Mouse (Mus musculus) limb, embryonic 14.5 days (tissue): ENCODE data around the gene Taf1d. TPM values are rescaled to one million over a fixed set of nuclear protein-coding genes. Genes with fewer than 3 reads are reported as not detected.
A peak's percentile ranks its signal among the peaks of the same experiment; 100 is the strongest.

Experiments
- ATAC-seq: fragments of 200-750 bp; cut with Nextera tagmentation; 2 replicates; pipeline ENCODE4 v1.8.0; 2017; ENCODE audit warnings: low read depth, moderate number of reproducible peaks, moderate TSS enrichment; ENCODE audit not compliant: low FRiP score
- DNase-seq: peaks from one replicate; pipeline ENCODE4 v3.0.0-alpha.2; 2015; ENCODE audit warnings: low spot score
- H3K27ac ChIP-seq: fragments of 300-500 bp; sonication (generic); replicated peaks from 2 replicates; pipeline ENCODE4 v1.5.1; 2014; ENCODE audit warnings: low read depth, mild to moderate bottlenecking, low read length, moderate library complexity, mixed read lengths
- H3K27me3 ChIP-seq: fragments of 300-500 bp; sonication (generic); 2 replicates; pipeline ENCODE4 v1.6.1; 2014; ENCODE audit warnings: low read length, mixed read lengths; ENCODE audit not compliant: control insufficient read depth, insufficient read depth
- H3K36me3 ChIP-seq: fragments of 300-500 bp; sonication (generic); 2 replicates; pipeline ENCODE4 v1.6.1; 2014; ENCODE audit warnings: mild to moderate bottlenecking, low read length, moderate library complexity, mixed read lengths; ENCODE audit not compliant: control insufficient read depth, insufficient read depth
- H3K4me1 ChIP-seq: fragments of 300-500 bp; sonication (generic); 2 replicates; pipeline ENCODE4 v1.6.1; 2014; ENCODE audit warnings: antibody characterized with exemption, low read length, mixed read lengths; ENCODE audit not compliant: control insufficient read depth, insufficient read depth
- H3K4me2 ChIP-seq: fragments of 300-500 bp; sonication (generic); replicated peaks from 2 replicates; pipeline ENCODE4 v1.6.1; 2014; ENCODE audit warnings: low read depth, mild to moderate bottlenecking, low read length, moderate library complexity; ENCODE audit not compliant: severe bottlenecking
- H3K4me3 ChIP-seq: fragments of 300-500 bp; sonication (generic); replicated peaks from 2 replicates; pipeline ENCODE4 v1.5.1; 2014; ENCODE audit warnings: low read length
- H3K9ac ChIP-seq: fragments of 300-500 bp; sonication (generic); 2 replicates; pipeline ENCODE4 v1.6.1; 2014; ENCODE audit warnings: mild to moderate bottlenecking, low read depth, low read length, moderate library complexity; ENCODE audit not compliant: severe bottlenecking
- H3K9me3 ChIP-seq: fragments of 300-500 bp; sonication (generic); 2 replicates; pipeline ENCODE4 v1.6.1; 2016; ENCODE audit warnings: low read length; ENCODE audit not compliant: control insufficient read depth
- POLR2A ChIP-seq: fragments of 200-500 bp; IDR thresholded peaks from 2 replicates; pipeline ENCODE4 v1.8.0; 2012; ENCODE audit warnings: inconsistent platforms, mild to moderate bottlenecking, moderate library complexity, borderline replicate concordance; ENCODE audit not compliant: insufficient read depth, insufficient read length; ENCODE audit errors: extremely low read depth
- WGBS: fragments of 180-500 bp; shearing (Covaris S2); extraction: QIAGEN DNeasy Blood & Tissue Kit; methylation state at CpG from one replicate; pipeline ENCODE4 v1.1.7; 2014; 5-methylcytosine and 5-hydroxymethylcytosine counted together
- polyA plus RNA-seq, 2 experiments: library from polyadenylated mRNA; depleted of rRNA in 1 of 2; stranded (reverse) in 1 of 2; unstranded in 1 of 2; fragments of >200 nt; fragmentation: Nextera tagmentation in 1 of 2; extraction: Ambion mirVana in 1 of 2; gene quantifications; 2 replicates each; pipeline versions ENCODE4 v1.2.1 to v1.2.3; 2012 to 2014

The Taf1d gene
- polyA plus RNA-seq, 2 experiments = 66.5 to 131 TPM

- 8% methylated on average over 6 of the region's 6 CpGs for WGBS
- ATAC-seq (no peak), DNase-seq (no peak)
- H3K27ac ChIP-seq = no peak overlapping the region
- no peaks in the 10 kb centered on the region for H3K27me3 ChIP-seq
- peak overlapping the region; percentile 95 for H3K4me3 ChIP-seq
- peak overlapping the region; percentile 97 for H3K9ac ChIP-seq
- peaks cover 18% of the 10 kb centered on the region for H3K4me1 ChIP-seq
- no peak for TF ChIP-seq POLR2A
- H3K4me2 ChIP-seq = peak overlapping the region; percentile 90
- H3K36me3 ChIP-seq = peaks cover 45% of the 10 kb centered on the region
- H3K9me3 ChIP-seq = no peaks in the 10 kb centered on the region
Measured at GRCm38 (mm10) chr9:15307257-15307656, 1.2 kb downstream of the Taf1d start.

- Histone ChIP-seq H3K4me3 (no peak overlapping the region), H3K4me2 (no peak overlapping the region)
Measured at GRCm38 (mm10) chr9:15308254-15308653, 2.2 kb downstream of the Taf1d start.

GRCm38 (mm10) chr9:15309425-15309824 is 3.4 kb downstream of the Taf1d start:
- H3K36me3 ChIP-seq = peaks cover 64% of the 10 kb centered on the region
- no peak overlapping the region for H3K4me3 ChIP-seq
- no peaks in the 10 kb centered on the region for H3K9me3 ChIP-seq
- ATAC-seq (no peak), DNase-seq (no peak)
- H3K4me2 ChIP-seq = no peak overlapping the region
- no peak for TF ChIP-seq POLR2A
- H3K27ac ChIP-seq = no peak overlapping the region
- 70% methylated on average over 4 of the region's 4 CpGs for WGBS
- H3K27me3 ChIP-seq = no peaks in the 10 kb centered on the region
- H3K9ac ChIP-seq = no peak overlapping the region
- peaks cover 18% of the 10 kb centered on the region for H3K4me1 ChIP-seq

More at GRCm38 (mm10) chr9:15308254-15308653, 2.2 kb downstream of the Taf1d start:
- H3K27ac ChIP-seq = no peak overlapping the region
- DNase-seq = no peak
- H3K9ac ChIP-seq = no peak overlapping the region
- 54% methylated on average over 2 of the region's 2 CpGs for WGBS
- no peak for ATAC-seq
- no peaks in the 10 kb centered on the region for H3K9me3 ChIP-seq
- H3K27me3 ChIP-seq = no peaks in the 10 kb centered on the region
- H3K4me1 ChIP-seq = peaks cover 18% of the 10 kb centered on the region
- H3K36me3 ChIP-seq = peaks cover 52% of the 10 kb centered on the region
- no peak for TF ChIP-seq POLR2A

DNA sequence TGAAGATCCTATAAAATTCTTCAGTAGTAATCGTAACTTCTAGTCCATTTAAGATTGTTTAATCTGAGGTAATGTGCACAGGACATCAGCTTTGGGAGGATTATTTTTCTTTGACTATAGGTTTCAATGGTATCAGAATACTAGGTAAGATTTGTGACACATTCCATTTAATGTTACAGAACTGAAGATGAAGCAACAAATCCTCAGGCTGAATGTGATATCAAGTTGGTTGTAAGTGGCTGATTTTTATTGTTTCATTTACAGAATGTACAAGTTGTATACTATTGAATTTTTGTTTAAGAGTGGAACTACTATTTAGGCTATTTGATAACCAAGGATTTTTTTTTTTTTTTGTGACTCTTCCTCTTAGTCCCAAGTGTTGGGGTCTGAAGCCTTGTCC is 4.2 kb downstream of the Taf1d start:
- no peak for TF ChIP-seq POLR2A
- ATAC-seq (no peak), DNase-seq (no peak)
- H3K9ac ChIP-seq = no peak overlapping the region
- peaks cover 72% of the 10 kb centered on the region for H3K36me3 ChIP-seq
- 92% methylated on average over 1 of the region's 1 CpGs for WGBS
- H3K4me3 ChIP-seq = no peak overlapping the region
- H3K27me3 ChIP-seq = no peaks in the 10 kb centered on the region
- H3K27ac ChIP-seq = no peak overlapping the region
- H3K4me2 ChIP-seq = no peak overlapping the region
- H3K4me1 ChIP-seq = peaks cover 18% of the 10 kb centered on the region
- no peaks in the 10 kb centered on the region for H3K9me3 ChIP-seq

DNA sequence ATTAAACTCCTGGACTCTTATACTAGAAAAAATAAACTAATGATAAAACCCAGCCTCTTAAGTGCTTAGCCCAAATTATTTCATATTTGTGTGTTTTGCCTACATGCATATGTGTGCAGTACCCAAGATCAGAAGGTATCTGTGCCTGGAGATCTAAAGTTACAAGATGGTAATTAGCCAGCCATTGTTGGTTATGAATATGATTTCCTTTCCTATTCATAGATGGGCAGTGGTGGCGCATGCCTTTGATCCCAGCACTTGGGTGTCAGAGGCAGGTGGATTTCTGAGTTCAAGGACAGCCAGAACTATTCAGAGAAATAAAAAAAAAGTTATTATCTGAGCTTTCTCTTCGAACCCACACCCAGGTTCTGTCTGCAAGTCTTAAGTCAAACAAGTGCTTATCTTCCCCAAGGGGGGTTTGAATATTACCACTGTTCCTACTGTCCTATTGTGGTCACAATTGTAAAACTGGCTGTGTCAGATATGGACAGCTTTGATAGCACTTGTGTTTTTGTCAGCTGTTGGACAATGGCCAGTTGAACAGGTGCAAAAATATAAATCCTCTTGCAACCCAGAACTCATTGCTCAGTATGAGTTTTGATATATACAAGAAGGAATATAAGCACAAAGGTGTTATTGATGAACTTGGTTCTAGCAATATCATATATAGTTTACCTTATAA is 6.2 kb downstream of the Taf1d start:
- DNase-seq = no peak
- H3K4me3 ChIP-seq = no peak overlapping the region

GRCm38 (mm10) chr9:15313633-15314032 is 7.6 kb downstream of the Taf1d start:
- TF ChIP-seq POLR2A = no peak
- Histone ChIP-seq H3K27ac (no peak overlapping the region), H3K27me3 (no peaks in the 10 kb centered on the region), H3K36me3 (peaks cover 77% of the 10 kb centered on the region), H3K9me3 (no peaks in the 10 kb centered on the region), H3K4me1 (peaks cover 5% of the 10 kb centered on the region), H3K9ac (no peak overlapping the region), H3K4me2 (no peak overlapping the region), H3K4me3 (no peak overlapping the region)
- 82% methylated on average over 5 of the region's 5 CpGs for whole genome bisulfite sequencing
- no peak for ATAC-seq
- no peak for DNase-seq

More for the DNA sequence above, 6.2 kb downstream of the Taf1d start:
- no peak overlapping the region for H3K9ac ChIP-seq
- no peak overlapping the region for H3K4me2 ChIP-seq
- no peaks in the 10 kb centered on the region for H3K27me3 ChIP-seq
- peaks cover 83% of the 10 kb centered on the region for H3K36me3 ChIP-seq
- WGBS = 93% methylated on average over 2 of the region's 2 CpGs
- no peaks in the 10 kb centered on the region for H3K9me3 ChIP-seq
- peaks cover 16% of the 10 kb centered on the region for H3K4me1 ChIP-seq
- ATAC-seq = no peak
- H3K27ac ChIP-seq = no peak overlapping the region
- TF ChIP-seq POLR2A = no peak
